Mouse (Mus musculus): ENCODE results near the gene Hcar1. TPM values are rescaled to one million over a fixed set of nuclear protein-coding genes. Genes with fewer than 3 reads are reported as not detected.

The Hcar1 gene
- not detected in 4 replicates for total RNA-seq (2023)

DNA sequence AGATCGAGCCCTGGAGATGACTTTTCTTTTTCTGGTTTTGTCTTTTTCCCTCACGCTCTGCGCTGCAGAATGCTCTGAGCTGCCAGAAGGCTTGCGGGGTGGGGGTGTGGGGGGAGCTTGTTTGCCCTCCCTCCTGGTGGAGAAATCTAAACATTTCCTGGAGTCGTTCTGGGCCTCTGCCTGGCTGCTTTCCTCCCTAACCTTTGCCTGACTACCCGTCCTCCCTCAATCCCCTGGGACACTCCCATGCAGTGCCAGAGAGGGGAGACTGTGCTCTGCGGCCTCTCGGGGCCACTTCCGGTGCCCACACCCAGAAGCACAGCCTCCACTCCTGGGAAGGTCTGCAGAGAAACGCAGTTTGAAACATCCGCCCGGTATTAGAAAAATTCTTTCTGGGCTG is at the start of gene Hcar1:
Gene Hcar1, minus strand, starts transcription at position 93 of the 400 bp plus-strand sequence.

DNA sequence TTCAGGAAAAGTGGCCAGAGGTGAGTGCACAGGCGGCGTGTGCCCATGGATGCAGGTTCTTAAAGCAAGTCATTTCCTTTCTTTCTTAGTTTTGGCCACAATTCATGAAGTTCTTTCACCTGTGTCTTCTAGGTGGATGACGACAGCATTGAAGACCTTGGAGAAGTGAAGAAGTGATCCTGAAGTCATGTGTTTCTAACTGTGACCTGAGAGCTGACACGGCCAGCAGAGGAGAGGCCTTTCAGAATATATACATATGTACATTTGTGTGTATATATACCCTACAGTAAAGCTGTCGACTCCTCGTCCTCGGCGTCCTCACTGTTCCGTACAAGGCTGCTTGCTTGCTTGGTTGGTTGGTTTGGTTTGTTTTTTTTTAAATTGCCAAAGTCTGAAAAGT is 47.3 kb upstream of the Hcar1 start, which contains the start of gene Gm43518:
Gene Gm43518, plus strand, starts transcription at position 301 of the 400 bp plus-strand sequence.

DNA sequence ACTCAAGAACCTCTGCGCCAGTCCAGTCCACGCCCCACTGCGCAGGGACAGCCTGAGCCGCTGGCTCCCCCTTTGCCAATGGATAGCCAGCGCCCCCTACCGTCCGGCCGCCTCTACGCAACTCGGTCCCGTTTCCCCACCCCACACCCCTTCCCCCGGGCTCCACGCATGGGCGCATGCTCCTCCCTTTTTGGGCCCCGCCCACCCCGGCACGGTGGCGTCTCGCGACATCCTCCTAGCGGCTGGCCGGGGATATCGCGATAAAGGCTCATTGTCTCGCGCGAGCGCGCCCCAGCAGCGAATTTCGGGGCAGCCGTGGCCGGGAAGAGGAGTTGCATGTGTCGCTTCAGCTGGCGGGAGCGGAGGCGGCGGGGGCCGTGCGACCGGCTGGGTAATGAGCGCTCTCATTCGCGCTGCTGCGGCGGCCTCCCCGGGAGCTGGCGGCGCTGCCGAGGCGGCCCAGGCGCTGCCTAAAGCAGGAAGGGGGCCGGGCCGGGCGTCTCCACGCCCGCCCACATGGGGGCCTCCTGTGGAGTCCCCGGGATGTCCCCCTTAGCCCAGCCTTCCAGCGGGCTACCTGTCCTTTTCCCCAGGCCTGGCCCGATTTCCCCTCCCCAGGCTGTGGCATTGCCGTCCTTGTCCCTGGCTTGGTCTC is 27.3 kb upstream of the Hcar1 start, which contains the start of gene Denr:
Gene Denr, plus strand, starts transcription at position 200 of the 655 bp plus-strand sequence.

DNA sequence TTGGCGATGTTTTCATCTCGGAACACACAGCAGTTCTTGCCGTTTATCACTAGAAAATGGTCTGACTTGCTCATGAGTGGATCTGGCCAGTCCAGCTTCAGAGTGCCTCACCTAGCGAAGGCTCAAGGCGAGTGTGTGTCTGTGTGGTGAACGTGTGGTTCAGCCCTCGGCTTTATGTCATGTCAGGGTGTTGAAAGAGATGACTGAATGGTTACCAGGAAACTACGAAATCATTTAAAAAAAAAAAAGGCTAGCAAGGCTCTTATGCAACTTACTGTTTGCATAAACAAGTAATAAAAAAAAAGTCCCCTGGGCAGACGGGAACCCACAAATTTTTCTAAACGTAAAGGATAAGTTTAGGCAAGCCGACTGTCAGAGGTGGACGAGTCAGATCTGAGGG is 14.5 kb downstream of the Hcar1 start, which contains the start of gene Hcar2:
Gene Hcar2, minus strand, starts transcription at position 135 of the 400 bp plus-strand sequence.

Other genes starting within 250 kb of the Hcar1 start
- gene Clip1, start 195.4 kb downstream of the Hcar1 start, total RNA-seq (2023), result 24.8 to 28.9 TPM (median 25.7 TPM) in 4 replicates
- 73.5 to 83.3 TPM (median 77.5 TPM) in 4 replicates for gene Zcchc8, start 158.9 kb downstream of the Hcar1 start, total RNA-seq (2023)
- 260 to 275 TPM (median 271 TPM) in 4 replicates for gene Rsrc2, start 130.6 kb downstream of the Hcar1 start, total RNA-seq (2023)
- gene Kntc1, start 130.3 kb downstream of the Hcar1 start, total RNA-seq (2023), result 1.2 to 1.8 TPM (median 1.5 TPM) in 4 replicates
- gene Hcar2, start 14.5 kb downstream of the Hcar1 start, total RNA-seq (2023), result 0.56 to 0.79 TPM (median 0.60 TPM) in 3 of 4 replicates, not detected in the other
- 36.6 to 47.0 TPM (median 39.1 TPM) in 4 replicates for gene Denr, start 27.2 kb upstream of the Hcar1 start, total RNA-seq (2023)
- gene Gm43518, start 47.4 kb upstream of the Hcar1 start, total RNA-seq (2023), result 1.4 to 2.4 TPM (median 1.6 TPM) in 3 of 4 replicates, not detected in the other
- 4.3 to 5.6 TPM (median 5.4 TPM) in 4 replicates for gene Ccdc62, start 50.7 kb upstream of the Hcar1 start, total RNA-seq (2023)
- gene Hip1r, start 93.6 kb upstream of the Hcar1 start, total RNA-seq (2023), result 239 to 258 TPM (median 251 TPM) in 4 replicates
- gene Vps37b, start 152.2 kb upstream of the Hcar1 start, total RNA-seq (2023), result 147 to 182 TPM (median 159 TPM) in 4 replicates
- gene Abcb9, start 215.8 kb upstream of the Hcar1 start, total RNA-seq (2023), result 2.8 to 4.7 TPM (median 4.4 TPM) in 4 replicates
- 16.5 to 20.5 TPM (median 18.1 TPM) in 4 replicates for gene Ogfod2, start 232.3 kb upstream of the Hcar1 start, total RNA-seq (2023)
- 31.6 to 39.8 TPM (median 37.1 TPM) in 4 replicates for gene Arl6ip4, start 236.1 kb upstream of the Hcar1 start, total RNA-seq (2023)